Mouse (Mus musculus) ES-Bruce4 (cell line): Measurements from ENCODE around the gene Pam. TPM values are rescaled to one million over a fixed set of nuclear protein-coding genes. Genes with fewer than 3 reads are reported as not detected.
"Not testable (repeated sequence)": the region's sequence is repeated elsewhere in the genome, so short reads cannot be mapped to it uniquely, and the experiment has no call there.

Source experiments
- H3K27ac ChIP-seq: 2 replicates; pipeline ENCODE4 v1.5.1; 2012; ENCODE audit warnings: low read length, inconsistent platforms; ENCODE audit not compliant: insufficient read depth
- H3K27me3 ChIP-seq: 2 replicates; pipeline ENCODE4 v1.6.1; 2012; ENCODE audit warnings: mild to moderate bottlenecking, low read length, inconsistent platforms; ENCODE audit not compliant: control insufficient read depth, poor library complexity, insufficient read depth, severe bottlenecking
- H3K36me3 ChIP-seq: 2 replicates; pipeline ENCODE4 v1.6.1; 2012; ENCODE audit warnings: inconsistent platforms, mild to moderate bottlenecking, low read length, moderate library complexity; ENCODE audit not compliant: control insufficient read depth, poor library complexity, insufficient read depth, severe bottlenecking
- H3K4me1 ChIP-seq: one replicate; pipeline ENCODE4 v1.8.1; 2011; ENCODE audit warnings: low read length; ENCODE audit not compliant: control insufficient read depth, insufficient read depth
- H3K4me3 ChIP-seq: 2 replicates; pipeline ENCODE4 v1.5.1; 2011; ENCODE audit warnings: low read depth, mild to moderate bottlenecking, low read length
- H3K9ac ChIP-seq: 2 replicates; pipeline ENCODE4 v1.6.1; 2012; ENCODE audit warnings: low read depth, mild to moderate bottlenecking, inconsistent platforms; ENCODE audit not compliant: poor library complexity, severe bottlenecking
- H3K9me3 ChIP-seq: replicated peaks from 2 replicates; pipeline ENCODE4 v1.6.1; 2012; ENCODE audit warnings: mild to moderate bottlenecking, low read length, inconsistent platforms; ENCODE audit not compliant: control insufficient read depth, poor library complexity, insufficient read depth, severe bottlenecking
- CTCF ChIP-seq: IDR thresholded peaks from one replicate; pipeline ENCODE4 v1.8.1; 2011; ENCODE audit warnings: low read depth, low read length
- EP300 ChIP-seq: IDR thresholded peaks from 2 replicates; pipeline ENCODE4 v1.6.1; 2011; ENCODE audit warnings: low read depth, low read length; ENCODE audit not compliant: insufficient read depth
- POLR2A ChIP-seq: IDR thresholded peaks from one replicate; pipeline ENCODE4 v1.8.1; 2011; ENCODE audit warnings: low read length; ENCODE audit not compliant: insufficient read depth
- polyA plus RNA-seq: library from polyadenylated mRNA; stranded (reverse); fragments of >200 nt; gene quantifications from 2 replicates; pipeline ENCODE4 v1.2.4, GENCODE M21; 2011; ENCODE audit warnings: low read depth; ENCODE audit not compliant: missing spikeins, insufficient read depth, insufficient read length

The Pam gene
- polyA plus RNA-seq, 1 experiment, result 17.8 TPM

DNA sequence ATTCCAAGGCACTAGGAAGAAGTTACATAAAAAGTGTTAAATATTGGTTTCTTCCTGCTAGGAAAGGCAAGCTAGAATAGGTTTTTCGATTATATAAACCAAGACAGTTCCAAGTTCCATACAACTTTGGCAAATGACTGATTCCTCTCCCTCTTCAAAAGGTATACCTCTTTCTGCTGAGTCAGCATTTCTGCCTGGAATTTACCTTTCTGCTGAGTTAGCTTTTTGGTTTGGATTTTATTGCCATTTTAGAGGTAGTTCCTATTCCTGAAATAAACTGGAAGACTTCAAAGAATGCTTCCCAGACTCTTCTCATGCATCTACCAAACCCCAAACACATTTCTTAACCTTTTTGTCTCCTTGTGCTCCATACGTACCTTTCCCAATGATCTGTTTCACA, 327.4 kb downstream of the Pam start:
- no peak overlapping the region for H3K9ac ChIP-seq
- H3K4me1 ChIP-seq, result no peaks in the 10 kb centered on the region
- no peak overlapping the region for H3K27ac ChIP-seq
- TF ChIP-seq POLR2A, result no peak
- TF ChIP-seq CTCF, result no peak
- no peak for TF ChIP-seq EP300
- no peak overlapping the region for H3K4me3 ChIP-seq
- H3K9me3 ChIP-seq, result no peaks in the 10 kb centered on the region
- H3K36me3 ChIP-seq, result no peaks in the 10 kb centered on the region; the same call in 1 of the 2 replicates
- no peaks in the 10 kb centered on the region for H3K27me3 ChIP-seq

DNA sequence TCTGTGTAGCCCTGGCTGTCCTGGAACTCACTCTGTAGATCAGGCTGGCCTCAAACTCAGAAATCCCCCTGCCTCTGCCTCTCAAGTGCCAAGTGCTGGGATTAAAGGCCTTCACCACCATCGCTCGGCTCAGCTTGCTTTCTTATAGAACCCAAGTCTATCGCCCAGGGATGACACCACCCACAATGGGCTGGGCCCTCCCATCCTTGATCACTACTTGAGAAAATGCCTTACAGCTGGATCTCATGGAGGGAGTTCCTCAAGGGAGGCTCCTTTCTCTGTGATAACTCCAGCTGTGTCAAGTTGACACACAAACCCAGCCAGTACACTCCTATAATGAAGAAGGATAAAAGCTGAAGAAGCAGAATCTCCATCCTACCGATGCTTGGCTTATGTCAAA, 329.7 kb downstream of the Pam start:
- H3K27me3 ChIP-seq, H3K9me3 ChIP-seq, H3K9ac ChIP-seq, H3K4me1 ChIP-seq, H3K36me3 ChIP-seq, H3K4me3 ChIP-seq, H3K27ac ChIP-seq: not testable (repeated sequence)

DNA sequence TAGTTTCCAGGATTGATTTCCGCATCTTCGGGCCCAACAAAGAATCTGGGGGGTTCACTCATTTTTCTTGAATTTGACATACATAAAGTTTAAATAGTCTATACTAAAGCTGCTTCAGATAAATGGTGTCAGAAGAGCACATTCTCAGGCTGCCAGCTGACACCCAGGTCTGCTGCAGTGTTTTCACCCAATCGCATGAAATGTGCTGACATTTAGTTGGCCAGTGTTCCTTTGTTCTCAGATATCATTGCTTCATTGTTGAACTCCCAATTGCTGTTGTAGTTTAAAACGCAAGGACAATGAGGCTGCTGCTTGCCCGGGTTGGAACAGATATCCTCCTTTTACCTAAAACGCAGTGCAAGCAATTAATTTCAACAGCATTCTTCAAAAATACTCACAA, 334.0 kb downstream of the Pam start:
- TF ChIP-seq POLR2A (no peak), EP300 (no peak), CTCF (no peak)
- Histone ChIP-seq H3K36me3 (no peaks in the 10 kb centered on the region; the same call in none of the 2 replicates), H3K4me1 (no peaks in the 10 kb centered on the region), H3K9me3 (no peaks in the 10 kb centered on the region), H3K27me3 (no peaks in the 10 kb centered on the region), H3K27ac (no peak overlapping the region), H3K4me3 (no peak overlapping the region), H3K9ac (no peak overlapping the region)

DNA sequence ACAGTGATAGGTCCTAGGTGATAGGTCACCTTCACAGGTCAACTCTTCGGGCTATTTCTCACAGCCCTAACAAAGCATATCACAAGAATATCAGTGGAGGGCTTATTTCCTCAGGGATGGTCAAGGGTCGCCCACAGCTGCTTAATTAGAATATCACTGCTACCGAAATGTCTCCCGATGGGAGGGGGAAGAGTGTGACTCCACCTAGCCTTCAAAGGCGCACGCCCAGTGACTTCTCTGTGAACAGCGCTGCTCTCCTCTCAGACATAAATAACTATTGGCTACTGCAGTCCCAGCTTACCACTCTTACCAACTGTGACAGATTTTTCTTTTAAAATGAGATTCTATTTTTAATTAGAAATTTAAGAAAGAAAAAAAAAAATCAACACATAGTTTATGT, 334.8 kb downstream of the Pam start:
- TF ChIP-seq POLR2A, result no peak
- no peak for TF ChIP-seq CTCF
- no peak for TF ChIP-seq EP300
- no peak overlapping the region for H3K27ac ChIP-seq
- H3K4me3 ChIP-seq, result no peak overlapping the region
- H3K9ac ChIP-seq, result no peak overlapping the region
- H3K9me3 ChIP-seq, result no peaks in the 10 kb centered on the region
- no peaks in the 10 kb centered on the region for H3K27me3 ChIP-seq
- H3K36me3 ChIP-seq, result peaks cover 2% of the 10 kb centered on the region
- H3K4me1 ChIP-seq, result no peaks in the 10 kb centered on the region

DNA sequence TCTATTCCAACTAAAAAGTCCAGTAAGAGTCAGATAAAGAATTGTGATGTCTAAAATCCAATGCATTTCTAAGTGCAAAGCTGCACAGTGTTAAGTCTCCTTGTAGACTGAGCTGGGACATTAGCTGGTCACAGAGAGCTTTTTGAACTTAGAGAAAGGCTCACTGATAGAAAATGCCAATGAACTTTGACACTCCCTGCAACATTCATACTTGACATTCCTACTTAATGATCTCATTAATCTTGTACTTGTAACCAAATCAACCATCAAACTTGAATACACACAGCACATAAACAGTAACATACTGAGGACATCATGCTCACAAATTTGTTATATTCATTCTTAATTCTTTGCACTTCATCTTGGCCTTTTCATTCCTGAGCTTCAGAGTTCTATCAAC, 335.6 kb downstream of the Pam start:
- no peak overlapping the region for H3K9ac ChIP-seq
- H3K4me1 ChIP-seq, result no peaks in the 10 kb centered on the region
- H3K27me3 ChIP-seq, result no peaks in the 10 kb centered on the region
- H3K36me3 ChIP-seq, result peaks cover 6% of the 10 kb centered on the region
- no peak overlapping the region for H3K27ac ChIP-seq
- H3K4me3 ChIP-seq, result no peak overlapping the region
- H3K9me3 ChIP-seq, result no peaks in the 10 kb centered on the region
- TF ChIP-seq POLR2A (no peak), EP300 (no peak), CTCF (no peak)

DNA sequence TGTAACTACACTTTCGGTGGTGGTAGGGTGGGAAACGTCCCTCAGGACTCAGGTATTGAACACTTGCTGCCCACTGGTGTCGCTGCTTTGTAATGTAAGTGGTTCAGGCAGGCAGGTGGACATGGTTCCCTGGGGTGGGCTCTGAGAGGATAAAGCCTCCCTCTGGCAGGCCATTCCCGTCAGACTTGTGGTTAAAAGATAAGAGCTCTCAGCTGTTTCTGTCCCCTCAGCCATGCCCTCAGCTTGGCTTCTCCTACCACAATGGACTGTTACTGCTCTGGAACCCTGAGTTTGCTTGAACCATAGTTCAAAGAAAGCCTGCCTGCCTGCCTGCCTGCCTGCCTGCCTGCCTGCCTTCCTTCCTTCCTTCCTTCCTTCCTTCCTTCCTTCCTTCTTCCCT, 341.1 kb downstream of the Pam start:
- Histone ChIP-seq H3K4me3 (no peak overlapping the region), H3K27ac (no peak overlapping the region), H3K36me3 (peaks cover 16% of the 10 kb centered on the region), H3K4me1 (no peaks in the 10 kb centered on the region), H3K9ac (no peak overlapping the region), H3K9me3 (no peaks in the 10 kb centered on the region), H3K27me3 (no peaks in the 10 kb centered on the region)
- TF ChIP-seq EP300 (no peak), CTCF (no peak), POLR2A (no peak)
